Mouse (Mus musculus) liver, embryonic 11.5 days (tissue): ENCODE data around the gene Gm6904. TPM values are rescaled to one million over a fixed set of nuclear protein-coding genes. Genes with fewer than 3 reads are reported as not detected.

ENCODE experiments used
- ATAC-seq: fragments of 200-750 bp; cut with Nextera tagmentation; replicated peaks from 2 replicates; pipeline ENCODE4 v1.8.0; 2017; ENCODE audit warnings: moderate number of reproducible peaks, mild to moderate bottlenecking, moderate TSS enrichment, moderate library complexity; ENCODE audit not compliant: low FRiP score
- DNase-seq: peaks from one replicate; pipeline ENCODE4 v3.0.0-alpha.2; 2017; ENCODE audit warnings: low spot score
- H3K27ac ChIP-seq: fragments of 300-500 bp; sonication (generic); 2 replicates; pipeline ENCODE4 v1.5.1; 2014; ENCODE audit warnings: mild to moderate bottlenecking, low read depth, low read length, control low read depth
- H3K27me3 ChIP-seq: fragments of 300-500 bp; sonication (generic); replicated peaks from 2 replicates; pipeline ENCODE4 v1.6.1; 2014; ENCODE audit warnings: low read length, mixed read lengths; ENCODE audit not compliant: control insufficient read depth, insufficient read depth
- H3K36me3 ChIP-seq: fragments of 300-500 bp; sonication (generic); 2 replicates; pipeline ENCODE4 v1.6.1; 2014; ENCODE audit warnings: mild to moderate bottlenecking, low read length, moderate library complexity, mixed read lengths; ENCODE audit not compliant: control insufficient read depth, insufficient read depth
- H3K4me1 ChIP-seq: fragments of 300-500 bp; sonication (generic); replicated peaks from 2 replicates; pipeline ENCODE4 v1.6.1; 2014; ENCODE audit warnings: low read length, mixed read lengths; ENCODE audit not compliant: control insufficient read depth, insufficient read depth
- H3K4me2 ChIP-seq: fragments of 300-500 bp; sonication (generic); 2 replicates; pipeline ENCODE4 v1.6.1; 2014; ENCODE audit warnings: mild to moderate bottlenecking, control low read depth, moderate library complexity
- H3K4me3 ChIP-seq: fragments of 300-500 bp; sonication (generic); 2 replicates; pipeline ENCODE4 v1.5.1; 2014; ENCODE audit warnings: low read depth, low read length, control low read depth
- H3K9ac ChIP-seq: fragments of 300-500 bp; sonication (generic); 2 replicates; pipeline ENCODE4 v1.6.1; 2014; ENCODE audit warnings: low read depth, low read length, control low read depth
- H3K9me3 ChIP-seq: fragments of 300-500 bp; sonication (generic); 2 replicates; pipeline ENCODE4 v1.6.1; 2016; ENCODE audit warnings: low read length, inconsistent platforms, mixed read lengths; ENCODE audit not compliant: control insufficient read depth
- WGBS: fragments of 180-500 bp; shearing (Covaris S2); extraction: QIAGEN DNeasy Blood & Tissue Kit; methylation state at CpG from one replicate; pipeline ENCODE4 v1.1.7; 2014; 5-methylcytosine and 5-hydroxymethylcytosine counted together
- polyA plus RNA-seq: library from polyadenylated mRNA; unstranded; fragments of >200 nt; fragmentation: Nextera tagmentation; extraction: Ambion mirVana; gene quantifications from 2 replicates; pipeline ENCODE4 v1.2.1, GENCODE M21; 2014

Gene Gm6904
- polyA plus RNA-seq, 1 experiment from 2014 or later, result not detected

GRCm38 (mm10) chr14:59229822-59230221 lies 30.2 kb downstream of the Gm6904 start:
- Histone ChIP-seq H3K4me1 (no peaks in the 10 kb centered on the region), H3K27me3 (no peaks in the 10 kb centered on the region), H3K4me2 (no peak overlapping the region), H3K36me3 (peaks cover 16% of the 10 kb centered on the region; the same call in 1 of the 2 replicates), H3K9ac (no peak overlapping the region), H3K9me3 (no peaks in the 10 kb centered on the region), H3K27ac (no peak overlapping the region), H3K4me3 (no peak overlapping the region)
- 92% methylated on average over 3 of the region's 3 CpGs for WGBS
- DNase-seq (no peak), ATAC-seq (no peak)

DNA sequence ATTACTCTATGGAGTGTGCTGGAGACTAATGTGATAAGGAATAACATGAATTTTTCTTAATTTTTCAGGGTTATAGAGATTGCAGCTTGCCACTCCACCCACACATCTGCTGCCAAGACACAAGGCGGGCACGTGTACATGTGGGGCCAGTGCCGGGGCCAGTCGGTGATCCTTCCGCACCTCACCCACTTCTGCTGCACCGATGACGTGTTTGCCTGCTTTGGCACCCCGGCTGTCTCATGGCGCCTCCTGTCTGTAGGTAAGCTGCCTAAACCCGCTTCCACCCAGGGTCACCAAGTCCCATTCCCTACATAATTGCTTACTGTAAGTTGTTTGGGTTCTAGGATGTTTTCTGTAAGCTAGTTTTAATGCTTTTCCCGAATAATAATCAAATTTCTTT lies 33.8 kb downstream of the Gm6904 start:
- H3K9ac ChIP-seq, result no peak overlapping the region
- 90% methylated on average over 11 of the region's 11 CpGs for WGBS
- no peak for DNase-seq
- no peak for ATAC-seq
- no peak overlapping the region for H3K27ac ChIP-seq
- no peaks in the 10 kb centered on the region for H3K9me3 ChIP-seq
- no peaks in the 10 kb centered on the region for H3K27me3 ChIP-seq
- no peak overlapping the region for H3K4me2 ChIP-seq
- H3K4me3 ChIP-seq, result no peak overlapping the region
- H3K4me1 ChIP-seq, result no peaks in the 10 kb centered on the region
- H3K36me3 ChIP-seq, result peaks cover 15% of the 10 kb centered on the region; the same call in 1 of the 2 replicates

DNA sequence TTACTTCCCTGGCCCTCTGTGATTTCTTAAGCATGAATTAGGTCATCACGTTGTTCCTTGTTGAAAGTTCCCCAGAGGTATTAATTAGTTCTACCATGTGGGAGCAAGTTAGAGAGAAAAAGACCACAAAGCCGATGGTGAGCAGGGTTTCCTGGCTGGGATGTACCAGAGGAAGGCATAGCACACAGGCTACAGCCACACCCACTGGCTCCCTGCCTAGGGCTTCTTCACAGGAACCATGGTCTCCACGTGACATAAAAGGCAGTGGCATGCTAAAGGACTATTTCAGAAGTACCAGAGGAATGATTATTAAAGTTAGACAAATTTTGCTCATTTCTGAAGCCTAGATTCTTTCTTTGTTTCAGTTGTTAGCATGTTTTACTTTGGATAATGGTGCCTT lies 40.8 kb downstream of the Gm6904 start:
- Histone ChIP-seq H3K9me3 (no peaks in the 10 kb centered on the region), H3K4me3 (no peak overlapping the region), H3K27ac (no peak overlapping the region), H3K27me3 (no peaks in the 10 kb centered on the region), H3K4me2 (no peak overlapping the region), H3K4me1 (no peaks in the 10 kb centered on the region), H3K9ac (no peak overlapping the region), H3K36me3 (peaks cover 13% of the 10 kb centered on the region; the same call in 1 of the 2 replicates)
- DNase-seq (no peak), ATAC-seq (no peak)
- WGBS, result 78% methylated on average over 3 of the region's 3 CpGs

DNA sequence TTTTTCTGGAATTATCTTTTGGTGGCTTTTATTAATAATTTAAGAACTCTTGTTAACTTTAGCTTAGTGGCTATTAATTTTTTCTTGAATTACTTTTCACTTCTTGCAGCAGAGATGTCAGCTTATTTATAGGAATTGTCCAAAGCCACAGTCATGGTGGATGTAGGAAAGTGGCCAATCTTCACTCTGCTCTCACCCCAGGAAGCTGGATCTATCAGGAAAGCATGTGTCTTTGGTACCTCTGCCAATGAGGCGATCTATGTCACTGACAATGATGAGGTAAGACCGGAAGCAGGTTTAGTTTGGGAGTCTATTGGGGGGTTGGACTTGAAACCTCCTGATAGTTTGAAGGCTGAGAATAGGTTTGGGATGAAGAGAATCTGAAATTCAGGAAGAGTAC lies 50.2 kb downstream of the Gm6904 start:
- no peaks in the 10 kb centered on the region for H3K4me1 ChIP-seq
- DNase-seq, result no peak
- H3K27ac ChIP-seq, result no peak overlapping the region
- H3K4me3 ChIP-seq, result no peak overlapping the region
- no peak overlapping the region for H3K4me2 ChIP-seq
- no peaks in the 10 kb centered on the region for H3K9me3 ChIP-seq
- H3K36me3 ChIP-seq, result peaks cover 3% of the 10 kb centered on the region; the same call in 1 of the 2 replicates
- no peak for ATAC-seq
- H3K27me3 ChIP-seq, result no peaks in the 10 kb centered on the region
- H3K9ac ChIP-seq, result no peak overlapping the region
- WGBS, result 91% methylated on average over 2 of the region's 2 CpGs

- Histone ChIP-seq H3K27ac (no peak overlapping the region), H3K27me3 (no peaks in the 10 kb centered on the region), H3K9me3 (no peaks in the 10 kb centered on the region), H3K4me1 (peaks cover 2% of the 10 kb centered on the region; the same call in 1 of the 2 replicates), H3K4me2 (no peak overlapping the region), H3K4me3 (no peak overlapping the region), H3K9ac (no peak overlapping the region), H3K36me3 (peaks cover 3% of the 10 kb centered on the region; the same call in 1 of the 2 replicates)
- ATAC-seq (no peak), DNase-seq (no peak)
- 85% methylated on average over 7 of the region's 7 CpGs for WGBS
Observed at GRCm38 (mm10) chr14:59209003-59209402, 51.0 kb downstream of the Gm6904 start.

DNA sequence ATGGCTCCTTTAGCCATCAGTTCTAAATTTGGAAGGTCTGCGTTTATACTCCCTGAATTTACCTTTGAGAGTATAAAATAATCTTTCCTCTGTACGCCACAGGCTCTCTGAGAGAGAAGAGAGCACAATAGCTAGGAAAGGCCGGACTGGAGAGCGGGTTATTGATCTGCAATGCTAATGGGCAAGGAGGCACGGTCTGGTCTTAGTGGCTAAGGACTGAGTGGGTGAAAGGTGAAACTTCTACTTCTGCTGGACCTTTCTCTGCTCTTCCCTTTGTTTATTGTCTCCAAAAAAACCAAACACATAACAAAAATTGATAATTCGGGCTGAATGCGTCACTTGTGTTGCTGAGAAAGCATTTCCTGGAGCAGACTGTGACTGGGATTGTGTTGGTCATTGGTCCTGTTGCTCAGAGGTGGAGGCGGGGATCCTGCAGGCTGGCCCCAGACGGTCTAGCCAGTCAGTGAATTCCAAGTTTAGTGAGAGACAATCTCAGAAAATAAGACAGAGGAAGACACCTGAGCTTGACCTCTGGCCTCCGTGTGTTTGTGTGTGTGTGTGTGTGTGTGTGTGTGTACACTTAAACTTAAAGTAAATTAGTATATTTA lies 53.9 kb downstream of the Gm6904 start:
- no peak overlapping the region for H3K27ac ChIP-seq
- no peak overlapping the region for H3K4me3 ChIP-seq
- H3K9ac ChIP-seq, result no peak overlapping the region
- ATAC-seq, result no peak
- 71% methylated on average over 10 of the region's 10 CpGs for WGBS
- H3K4me2 ChIP-seq, result peak overlapping the region; percentile 13
- H3K9me3 ChIP-seq, result no peaks in the 10 kb centered on the region
- peaks cover 8% of the 10 kb centered on the region for H3K4me1 ChIP-seq
- H3K36me3 ChIP-seq, result no peaks in the 10 kb centered on the region
- no peak for DNase-seq
- H3K27me3 ChIP-seq, result no peaks in the 10 kb centered on the region

DNA sequence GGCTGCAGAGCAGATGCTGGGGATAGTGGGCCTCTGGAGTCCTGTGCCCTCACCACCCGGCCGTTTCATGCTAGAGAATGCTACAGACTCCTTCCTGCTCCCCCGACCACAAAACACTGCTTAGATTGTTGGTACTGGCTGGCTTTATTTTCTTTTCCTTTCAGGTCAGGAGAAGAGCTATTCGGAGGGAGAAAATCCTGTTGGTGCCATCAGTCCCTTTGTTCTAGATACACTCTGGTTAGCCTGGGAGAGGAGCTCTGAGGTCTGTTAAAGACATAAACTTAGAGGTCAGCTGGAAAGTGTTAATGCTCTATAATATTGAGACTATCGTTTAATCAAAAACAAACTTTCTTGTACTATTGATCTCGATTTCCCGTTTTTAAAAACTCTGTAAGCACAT lies 54.6 kb downstream of the Gm6904 start:
- no peak overlapping the region for H3K4me2 ChIP-seq
- H3K4me1 ChIP-seq, result peaks cover 8% of the 10 kb centered on the region
- H3K4me3 ChIP-seq, result no peak overlapping the region
- H3K27me3 ChIP-seq, result no peaks in the 10 kb centered on the region
- no peaks in the 10 kb centered on the region for H3K36me3 ChIP-seq
- ATAC-seq (no peak), DNase-seq (no peak)
- H3K9ac ChIP-seq, result no peak overlapping the region
- H3K27ac ChIP-seq, result no peak overlapping the region
- WGBS, result 47% methylated on average over 7 of the region's 7 CpGs
- H3K9me3 ChIP-seq, result no peaks in the 10 kb centered on the region

DNA sequence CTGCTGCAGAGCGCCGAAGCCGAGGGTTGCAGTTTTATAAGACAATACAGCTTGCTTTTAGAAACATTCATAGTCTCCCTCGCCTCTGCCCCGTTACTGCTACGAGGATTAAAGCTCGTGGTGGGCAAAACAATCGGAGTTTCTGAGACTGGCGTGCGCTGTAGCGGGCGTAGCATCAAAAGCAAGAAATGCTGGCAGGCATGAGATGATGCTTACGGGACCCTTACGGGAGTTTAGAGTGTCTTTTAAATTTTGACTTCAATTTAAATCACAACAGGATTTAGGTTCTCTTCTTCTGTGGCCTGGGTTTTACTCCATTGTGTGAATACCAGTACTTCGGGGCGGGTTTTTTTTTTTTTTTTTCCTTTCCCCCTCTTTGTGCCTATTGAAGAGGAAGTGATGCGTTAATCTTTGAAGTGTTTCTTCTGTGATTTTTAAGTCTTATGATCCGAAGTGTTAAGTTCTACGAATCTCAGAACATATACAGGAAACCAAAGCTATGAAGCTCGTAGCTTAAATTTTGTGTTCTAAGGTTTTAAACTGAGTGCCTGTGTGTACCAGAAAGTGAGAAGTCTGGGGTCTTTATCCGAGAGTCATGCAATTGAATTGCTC lies 58.3 kb downstream of the Gm6904 start:
- DNase-seq, result no peak
- WGBS, result 3% methylated on average over 21 of the region's 21 CpGs
- Histone ChIP-seq H3K4me2 (peak overlapping the region; percentile 77), H3K9me3 (no peaks in the 10 kb centered on the region), H3K27ac (peak overlapping the region; percentile 97), H3K27me3 (no peaks in the 10 kb centered on the region), H3K9ac (peak overlapping the region; percentile 92), H3K4me3 (peak overlapping the region; percentile 86), H3K4me1 (peaks cover 8% of the 10 kb centered on the region), H3K36me3 (no peaks in the 10 kb centered on the region)
- 0 out of 2 replicates have a peak, but pooled peaks have one; percentile 3 for ATAC-seq
